Mouse (Mus musculus) limb, embryonic 14.5 days (tissue): ENCODE measurements around the gene Chn2. TPM values are rescaled to one million over a fixed set of nuclear protein-coding genes. Genes with fewer than 3 reads are reported as not detected.

Source experiments
- ATAC-seq: fragments of 200-750 bp; cut with Nextera tagmentation; 2 replicates; pipeline ENCODE4 v1.8.0; 2017; ENCODE audit warnings: low read depth, moderate number of reproducible peaks, moderate TSS enrichment; ENCODE audit not compliant: low FRiP score
- DNase-seq: peaks from one replicate; pipeline ENCODE4 v3.0.0-alpha.2; 2015; ENCODE audit warnings: low spot score
- H3K27ac ChIP-seq: fragments of 300-500 bp; sonication (generic); replicated peaks from 2 replicates; pipeline ENCODE4 v1.5.1; 2014; ENCODE audit warnings: low read depth, mild to moderate bottlenecking, low read length, moderate library complexity, mixed read lengths
- H3K27me3 ChIP-seq: fragments of 300-500 bp; sonication (generic); 2 replicates; pipeline ENCODE4 v1.6.1; 2014; ENCODE audit warnings: low read length, mixed read lengths; ENCODE audit not compliant: control insufficient read depth, insufficient read depth
- H3K36me3 ChIP-seq: fragments of 300-500 bp; sonication (generic); 2 replicates; pipeline ENCODE4 v1.6.1; 2014; ENCODE audit warnings: mild to moderate bottlenecking, low read length, moderate library complexity, mixed read lengths; ENCODE audit not compliant: control insufficient read depth, insufficient read depth
- H3K4me1 ChIP-seq: fragments of 300-500 bp; sonication (generic); 2 replicates; pipeline ENCODE4 v1.6.1; 2014; ENCODE audit warnings: antibody characterized with exemption, low read length, mixed read lengths; ENCODE audit not compliant: control insufficient read depth, insufficient read depth
- H3K4me2 ChIP-seq: fragments of 300-500 bp; sonication (generic); replicated peaks from 2 replicates; pipeline ENCODE4 v1.6.1; 2014; ENCODE audit warnings: low read depth, mild to moderate bottlenecking, low read length, moderate library complexity; ENCODE audit not compliant: severe bottlenecking
- H3K4me3 ChIP-seq: fragments of 300-500 bp; sonication (generic); replicated peaks from 2 replicates; pipeline ENCODE4 v1.5.1; 2014; ENCODE audit warnings: low read length
- H3K9ac ChIP-seq: fragments of 300-500 bp; sonication (generic); 2 replicates; pipeline ENCODE4 v1.6.1; 2014; ENCODE audit warnings: mild to moderate bottlenecking, low read depth, low read length, moderate library complexity; ENCODE audit not compliant: severe bottlenecking
- H3K9me3 ChIP-seq: fragments of 300-500 bp; sonication (generic); 2 replicates; pipeline ENCODE4 v1.6.1; 2016; ENCODE audit warnings: low read length; ENCODE audit not compliant: control insufficient read depth
- POLR2A ChIP-seq: fragments of 200-500 bp; IDR thresholded peaks from 2 replicates; pipeline ENCODE4 v1.8.0; 2012; ENCODE audit warnings: inconsistent platforms, mild to moderate bottlenecking, moderate library complexity, borderline replicate concordance; ENCODE audit not compliant: insufficient read depth, insufficient read length; ENCODE audit errors: extremely low read depth
- WGBS: fragments of 180-500 bp; shearing (Covaris S2); extraction: QIAGEN DNeasy Blood & Tissue Kit; methylation state at CpG from one replicate; pipeline ENCODE4 v1.1.7; 2014; 5-methylcytosine and 5-hydroxymethylcytosine counted together
- polyA plus RNA-seq, 2 experiments: library from polyadenylated mRNA; depleted of rRNA in 1 of 2; stranded (reverse) in 1 of 2; unstranded in 1 of 2; fragments of >200 nt; fragmentation: Nextera tagmentation in 1 of 2; extraction: Ambion mirVana in 1 of 2; gene quantifications; 2 replicates each; pipeline versions ENCODE4 v1.2.1 to v1.2.3; 2012 to 2014

The Chn2 gene
- polyA plus RNA-seq, 2 experiments: 11.5 to 14.3 TPM

DNA sequence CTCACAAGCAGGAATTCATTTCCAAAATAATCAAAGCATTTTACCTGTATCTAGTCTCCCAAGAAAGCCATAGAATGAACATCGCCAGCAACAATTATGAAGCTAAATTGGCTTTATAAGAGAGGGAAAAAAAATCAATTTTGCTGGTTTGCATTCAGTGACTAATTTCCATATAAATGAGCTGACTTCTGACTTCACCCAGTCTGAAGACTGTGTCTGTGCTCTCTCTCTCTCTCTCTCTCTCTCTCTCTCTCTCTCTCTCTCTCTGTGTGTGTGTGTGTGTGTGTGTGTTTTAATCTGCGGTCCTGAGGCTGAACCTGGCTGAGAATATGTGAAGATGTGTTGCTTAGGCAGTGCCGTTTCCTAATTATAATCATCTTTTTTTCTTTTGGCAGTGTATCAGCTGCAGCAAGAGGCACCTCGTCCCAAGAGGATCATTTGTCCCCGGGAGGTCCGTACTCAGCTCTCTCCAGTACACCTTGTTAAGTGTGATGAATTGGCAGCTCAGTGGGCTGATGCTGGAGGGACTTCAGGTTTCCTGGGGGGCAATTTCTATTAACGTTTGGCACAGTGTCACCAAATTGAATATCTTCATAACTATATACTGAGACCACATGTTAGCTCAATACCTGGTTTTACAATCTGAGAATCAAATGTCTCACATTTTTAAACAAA, 154.4 kb downstream of the Chn2 start:
- DNase-seq (no peak), ATAC-seq (no peak)
- Histone ChIP-seq H3K4me1 (no peaks in the 10 kb centered on the region), H3K9me3 (no peaks in the 10 kb centered on the region), H3K4me3 (no peak overlapping the region), H3K4me2 (no peak overlapping the region), H3K36me3 (no peaks in the 10 kb centered on the region), H3K27ac (no peak overlapping the region), H3K27me3 (no peaks in the 10 kb centered on the region), H3K9ac (no peak overlapping the region)
- TF ChIP-seq POLR2A: no peak
- WGBS: 52% methylated on average over 7 of the region's 7 CpGs

DNA sequence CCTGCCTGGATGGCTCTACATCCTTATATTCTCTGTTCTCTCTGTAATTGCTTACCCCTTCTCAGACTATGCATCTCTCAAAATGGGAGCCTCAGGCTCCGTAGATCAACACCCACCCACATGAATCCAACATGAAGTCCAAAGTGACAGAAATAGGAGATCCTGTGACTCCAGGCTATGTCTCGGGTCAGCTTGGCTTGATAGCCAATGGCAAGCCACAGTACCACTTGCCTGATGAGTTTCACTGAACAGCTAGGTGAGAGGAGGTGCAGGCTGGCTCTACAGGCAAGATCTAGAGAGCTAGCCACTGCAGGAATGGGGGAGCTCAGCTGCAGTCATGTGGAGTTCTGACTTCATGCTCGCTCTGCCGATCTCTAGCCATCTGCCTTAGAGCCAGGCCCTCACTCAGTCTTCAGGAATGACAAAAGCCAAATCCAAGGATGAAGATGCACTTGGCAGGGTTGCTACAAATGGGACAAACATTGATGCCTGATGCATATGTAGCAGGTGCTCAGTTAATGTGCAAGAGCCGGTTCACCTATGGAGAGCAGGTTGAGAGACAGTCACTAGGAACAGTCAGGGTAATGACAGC, 158.6 kb downstream of the Chn2 start:
- ATAC-seq: no peak
- WGBS: 86% methylated on average over 5 of the region's 5 CpGs
- TF ChIP-seq POLR2A: no peak
- no peaks in the 10 kb centered on the region for H3K4me1 ChIP-seq
- H3K9me3 ChIP-seq: no peaks in the 10 kb centered on the region
- no peak overlapping the region for H3K9ac ChIP-seq
- no peak for DNase-seq
- H3K36me3 ChIP-seq: no peaks in the 10 kb centered on the region
- H3K27ac ChIP-seq: no peak overlapping the region
- H3K4me3 ChIP-seq: no peak overlapping the region
- no peaks in the 10 kb centered on the region for H3K27me3 ChIP-seq
- no peak overlapping the region for H3K4me2 ChIP-seq

DNA sequence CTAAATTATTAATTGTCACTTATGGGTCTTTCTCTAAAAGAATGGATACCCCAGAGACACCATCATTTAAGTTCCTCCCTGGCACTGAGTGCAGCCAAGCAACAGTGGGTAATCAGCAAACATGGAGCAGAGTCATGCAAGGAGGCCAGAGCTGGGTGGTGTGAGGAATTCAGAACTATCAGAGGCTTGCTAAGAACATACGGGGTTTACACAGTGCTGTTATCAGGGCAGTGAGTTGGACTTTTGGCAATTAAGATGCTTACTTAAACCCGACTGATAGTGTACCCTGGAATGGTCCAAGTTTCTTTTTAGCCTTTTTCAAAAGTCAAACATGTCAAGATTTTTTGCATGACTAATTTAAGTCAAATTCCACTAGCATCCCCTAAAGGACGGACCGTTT, 160.2 kb downstream of the Chn2 start:
- no peak for ATAC-seq
- no peak for TF ChIP-seq POLR2A
- Histone ChIP-seq H3K9me3 (no peaks in the 10 kb centered on the region), H3K9ac (no peak overlapping the region), H3K4me2 (no peak overlapping the region), H3K4me3 (no peak overlapping the region), H3K4me1 (no peaks in the 10 kb centered on the region), H3K27me3 (no peaks in the 10 kb centered on the region), H3K27ac (no peak overlapping the region), H3K36me3 (no peaks in the 10 kb centered on the region)
- DNase-seq: no peak
- WGBS: 82% methylated on average over 4 of the region's 4 CpGs

DNA sequence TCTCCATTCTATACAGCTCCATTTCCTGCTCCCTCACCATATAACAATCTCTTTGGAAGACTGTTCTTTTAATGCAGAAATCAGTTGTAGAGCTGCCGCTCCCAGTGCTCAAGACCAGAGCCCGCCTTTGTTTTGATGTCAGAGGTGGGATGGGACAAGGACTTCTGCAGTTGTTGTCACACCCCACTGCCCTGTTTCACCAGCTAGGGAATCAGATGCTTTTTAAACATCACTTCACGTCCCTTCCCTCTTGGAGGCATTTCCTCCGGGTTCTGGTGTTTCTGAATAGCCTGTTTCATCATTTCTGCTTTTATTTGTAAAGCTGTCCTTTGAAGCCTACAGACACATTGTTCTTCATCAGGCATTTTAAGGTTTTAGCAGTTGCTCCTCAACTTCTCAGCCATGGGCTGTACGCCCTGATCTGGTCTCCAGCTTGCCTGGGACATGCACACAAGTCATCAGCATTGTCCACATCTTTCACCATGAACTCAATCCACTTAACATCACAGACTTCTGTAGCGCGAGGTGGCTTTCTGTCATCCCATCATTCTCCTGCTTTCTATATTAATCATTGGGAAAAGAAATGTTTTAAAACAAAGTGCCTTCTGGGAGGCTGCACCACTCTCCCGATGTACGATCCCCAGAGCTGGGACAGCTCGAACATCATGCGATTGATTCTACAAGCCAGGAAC, 160.8 kb downstream of the Chn2 start:
- no peaks in the 10 kb centered on the region for H3K9me3 ChIP-seq
- no peaks in the 10 kb centered on the region for H3K4me1 ChIP-seq
- H3K4me3 ChIP-seq: no peak overlapping the region
- DNase-seq (no peak), ATAC-seq (no peak)
- WGBS: 86% methylated on average over 11 of the region's 11 CpGs
- no peak overlapping the region for H3K27ac ChIP-seq
- no peak overlapping the region for H3K9ac ChIP-seq
- no peak for TF ChIP-seq POLR2A
- H3K27me3 ChIP-seq: no peaks in the 10 kb centered on the region
- no peaks in the 10 kb centered on the region for H3K36me3 ChIP-seq
- no peak overlapping the region for H3K4me2 ChIP-seq

DNA sequence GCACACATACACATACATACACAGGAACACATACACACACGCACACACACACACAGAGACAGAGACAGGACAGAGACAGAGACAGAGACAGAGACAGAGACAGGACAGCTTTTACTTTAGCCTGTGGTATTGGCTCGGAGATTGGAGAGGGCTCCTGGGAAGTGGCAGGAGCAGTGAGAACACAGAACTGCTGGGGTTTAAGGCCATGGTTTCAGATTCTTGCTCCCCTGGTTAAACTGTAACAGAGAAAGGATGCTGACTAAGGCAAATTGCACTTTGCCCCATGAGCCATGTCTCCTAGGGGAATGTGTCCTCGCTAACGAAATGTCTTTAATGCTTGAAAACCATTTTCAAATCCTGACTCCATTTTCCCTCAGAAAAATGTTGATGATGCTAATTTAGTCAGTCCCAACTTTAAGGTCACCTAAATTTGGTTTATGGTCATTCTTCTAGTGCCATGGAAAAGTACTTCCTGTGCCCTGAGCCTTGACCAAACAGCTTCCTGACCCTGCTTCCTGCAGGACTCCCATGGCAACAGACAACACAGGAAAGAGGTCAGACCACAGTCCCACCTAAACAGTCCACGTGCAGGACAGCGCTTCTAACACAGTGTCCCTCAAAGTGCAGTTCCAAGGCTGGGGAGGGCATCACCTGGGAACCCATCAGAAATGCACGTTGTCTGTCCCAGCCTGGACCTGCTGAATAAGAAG, 163.1 kb downstream of the Chn2 start:
- Histone ChIP-seq H3K27ac (no peak overlapping the region), H3K9me3 (no peaks in the 10 kb centered on the region)
- 67% methylated on average over 7 of the region's 7 CpGs for WGBS

More for the DNA sequence above, 163.1 kb downstream of the Chn2 start:
- Histone ChIP-seq H3K9ac (no peak overlapping the region), H3K4me1 (no peaks in the 10 kb centered on the region), H3K27me3 (no peaks in the 10 kb centered on the region), H3K36me3 (no peaks in the 10 kb centered on the region), H3K4me3 (no peak overlapping the region), H3K4me2 (no peak overlapping the region)
- ATAC-seq (no peak), DNase-seq (no peak)
- TF ChIP-seq POLR2A: no peak
